Mouse (Mus musculus) midbrain, embryonic 11.5 days (tissue): ENCODE measurements at regions not wholly inside any gene's neighbourhood (a gene's known extent, or its start where the extent isn't known, plus 50 kb on each side); places are given as distances from the start of the nearest gene placed in this dataset.

Source experiments
- ATAC-seq: fragments of 200-750 bp; cut with Nextera tagmentation; 2 replicates; pipeline ENCODE4 v1.8.0; 2017; ENCODE audit warnings: moderate TSS enrichment, moderate library complexity; ENCODE audit not compliant: low FRiP score
- DNase-seq: peaks from one replicate; pipeline ENCODE4 v3.0.0; 2015; ENCODE audit warnings: low spot score; ENCODE audit errors: missing footprints
- H3K27ac ChIP-seq: fragments of 300-500 bp; sonication (generic); 2 replicates; pipeline ENCODE4 v1.5.1; 2014; ENCODE audit warnings: low read depth, low read length
- H3K27me3 ChIP-seq: fragments of 300-500 bp; sonication (generic); 2 replicates; pipeline ENCODE4 v1.6.1; 2014; ENCODE audit warnings: mild to moderate bottlenecking, low read length, moderate library complexity, mixed read lengths; ENCODE audit not compliant: control insufficient read depth, insufficient read depth
- H3K36me3 ChIP-seq: fragments of 300-500 bp; sonication (generic); 2 replicates; pipeline ENCODE4 v1.6.1; 2014; ENCODE audit warnings: mild to moderate bottlenecking, low read length, moderate library complexity, mixed read lengths; ENCODE audit not compliant: control insufficient read depth, insufficient read depth
- H3K4me1 ChIP-seq: fragments of 300-500 bp; sonication (generic); 2 replicates; pipeline ENCODE4 v1.6.1; 2014; ENCODE audit warnings: low read length; ENCODE audit not compliant: control insufficient read depth, insufficient read depth
- H3K4me2 ChIP-seq: fragments of 300-500 bp; sonication (generic); 2 replicates; pipeline ENCODE4 v1.6.1; 2014; ENCODE audit warnings: mild to moderate bottlenecking, moderate library complexity
- H3K4me3 ChIP-seq: fragments of 300-500 bp; sonication (generic); 2 replicates; pipeline ENCODE4 v1.5.1; 2014; ENCODE audit warnings: low read depth, low read length
- H3K9ac ChIP-seq: fragments of 300-500 bp; sonication (generic); 2 replicates; pipeline ENCODE4 v1.6.1; 2014; ENCODE audit warnings: low read length
- H3K9me3 ChIP-seq: fragments of 300-500 bp; sonication (generic); 2 replicates; pipeline ENCODE4 v1.6.1; 2016; ENCODE audit warnings: low read length; ENCODE audit not compliant: control insufficient read depth
- WGBS: fragments of 180-500 bp; shearing (Covaris S2); extraction: QIAGEN DNeasy Blood & Tissue Kit; methylation state at CpG from one replicate; pipeline ENCODE4 v1.1.7; 2014; 5-methylcytosine and 5-hydroxymethylcytosine counted together

DNA sequence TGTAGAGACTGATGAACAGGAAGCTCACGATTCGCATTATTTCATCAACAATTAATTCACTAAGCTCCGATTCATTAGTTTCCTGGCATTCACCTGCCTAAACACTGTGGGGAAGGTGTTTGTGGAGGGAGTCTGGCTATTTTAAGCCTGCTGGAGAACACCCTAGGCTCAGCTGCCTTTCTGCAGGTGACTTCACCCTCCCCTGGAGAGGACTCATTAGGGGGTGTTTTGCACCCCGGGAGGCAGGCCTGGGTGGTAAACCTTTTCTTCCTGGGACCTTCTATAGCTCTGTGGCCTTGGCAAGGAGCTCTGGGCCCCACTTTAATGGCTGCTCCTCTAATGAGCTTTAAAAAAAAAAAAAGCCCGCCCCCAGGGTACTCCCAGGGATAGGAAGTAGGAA is 55.4 kb upstream of the Bnc1 start:
- H3K27ac ChIP-seq, result no peak overlapping the region
- H3K4me1 ChIP-seq, result no peaks in the 10 kb centered on the region
- no peak overlapping the region for H3K4me2 ChIP-seq
- WGBS, result 78% methylated on average over 5 of the region's 5 CpGs
- H3K4me3 ChIP-seq, result no peak overlapping the region
- H3K36me3 ChIP-seq, result no peaks in the 10 kb centered on the region
- H3K27me3 ChIP-seq, result no peaks in the 10 kb centered on the region
- no peak for DNase-seq
- ATAC-seq, result no peak
- H3K9me3 ChIP-seq, result no peaks in the 10 kb centered on the region
- H3K9ac ChIP-seq, result no peak overlapping the region

DNA sequence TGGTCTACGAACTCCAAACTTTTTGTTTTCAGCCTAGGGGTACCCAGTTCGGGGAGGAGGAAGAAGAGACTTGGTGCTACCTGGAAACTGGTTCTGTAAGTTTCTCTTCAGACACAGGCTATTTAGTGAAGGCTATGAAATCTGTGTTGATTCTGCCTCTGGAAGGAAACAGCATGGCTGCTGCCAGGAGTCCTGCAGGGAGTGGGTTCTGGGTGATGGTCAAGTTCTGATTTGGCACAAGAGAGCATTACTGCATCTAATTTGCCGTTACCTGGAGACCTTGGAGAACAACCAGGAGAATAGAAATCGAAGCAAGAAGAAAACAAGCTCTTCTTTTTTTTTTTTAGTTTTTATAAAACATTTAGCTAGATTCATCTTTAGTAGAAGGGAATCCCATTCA is 61.3 kb upstream of the Bnc1 start:
- H3K4me2 ChIP-seq, result no peak overlapping the region
- no peak overlapping the region for H3K9ac ChIP-seq
- ATAC-seq (no peak), DNase-seq (peak; percentile 56)
- H3K9me3 ChIP-seq, result no peaks in the 10 kb centered on the region
- H3K27me3 ChIP-seq, result no peaks in the 10 kb centered on the region
- no peak overlapping the region for H3K27ac ChIP-seq
- peaks cover 14% of the 10 kb centered on the region; the same call in 1 of the 2 replicates for H3K4me1 ChIP-seq
- H3K36me3 ChIP-seq, result no peaks in the 10 kb centered on the region
- no peak overlapping the region for H3K4me3 ChIP-seq
- 87% methylated on average over 4 of the region's 4 CpGs for WGBS

DNA sequence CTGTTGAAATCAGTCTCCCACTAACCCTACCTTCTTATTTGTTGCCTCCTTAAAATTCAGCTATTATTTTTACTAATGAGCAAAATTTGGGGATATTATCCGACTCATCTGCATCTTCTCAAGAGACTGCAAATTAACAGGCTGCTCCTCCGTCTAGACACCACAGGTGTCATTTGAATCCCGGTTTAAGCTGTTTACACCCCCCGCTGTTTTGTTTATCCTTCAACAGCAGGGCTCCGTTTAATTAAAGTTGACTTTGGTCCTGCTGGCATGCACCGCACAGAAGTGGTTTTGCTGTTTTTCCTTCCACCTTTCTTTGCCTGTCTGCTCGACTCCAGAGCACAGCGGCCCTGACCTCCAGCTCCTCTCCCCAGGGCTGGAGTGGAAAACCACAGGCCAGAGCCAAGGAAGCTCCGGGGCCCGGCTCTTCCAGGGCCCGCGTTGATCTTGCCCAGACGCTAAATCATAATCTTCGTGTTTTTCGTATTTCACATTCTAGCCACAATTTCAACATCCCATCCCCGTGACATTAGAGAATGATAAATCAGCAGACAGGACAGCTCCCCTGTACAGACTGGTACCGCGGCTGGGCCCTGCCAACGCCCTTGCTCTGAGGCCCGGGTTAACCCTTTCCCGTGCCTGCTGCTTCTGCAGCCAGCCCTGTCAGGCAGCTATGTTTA is 64.6 kb upstream of the Bnc1 start:
- Histone ChIP-seq H3K4me1 (peaks cover 14% of the 10 kb centered on the region; the same call in 1 of the 2 replicates), H3K27ac (no peak overlapping the region), H3K36me3 (no peaks in the 10 kb centered on the region), H3K4me3 (peak overlapping the region; percentile 13; the same call in 1 of the 2 replicates), H3K9ac (peak overlapping the region; percentile 53), H3K9me3 (no peaks in the 10 kb centered on the region), H3K27me3 (no peaks in the 10 kb centered on the region), H3K4me2 (peak overlapping the region; percentile 45)
- peak; percentile 95 for DNase-seq
- peak; percentile 90 for ATAC-seq
- 1% methylated on average over 21 of the region's 21 CpGs for WGBS

DNA sequence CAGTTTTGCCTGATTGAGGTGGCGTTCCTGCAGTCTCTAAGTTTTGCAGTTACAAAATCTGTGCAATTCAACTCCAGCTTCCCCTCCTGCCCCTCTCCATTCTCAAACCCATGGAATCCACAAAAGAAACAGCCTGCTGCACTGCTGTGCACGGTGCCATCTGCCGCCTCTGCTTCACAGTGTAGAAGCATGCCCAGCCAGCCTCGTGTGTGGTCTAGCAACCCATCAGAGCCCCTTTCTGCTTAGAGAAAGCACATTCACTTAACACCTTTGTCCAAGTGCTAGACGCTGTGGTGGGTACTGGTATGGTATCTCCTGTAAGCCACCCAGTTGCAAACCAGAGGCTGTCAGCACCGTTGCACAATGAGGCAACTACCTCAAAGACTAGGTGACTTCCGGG is 71.3 kb upstream of the Bnc1 start:
- DNase-seq, result peak; percentile 41
- WGBS, result 76% methylated on average over 7 of the region's 7 CpGs
- H3K4me3 ChIP-seq, result no peak overlapping the region
- H3K9ac ChIP-seq, result no peak overlapping the region
- H3K9me3 ChIP-seq, result no peaks in the 10 kb centered on the region
- no peak overlapping the region for H3K27ac ChIP-seq
- ATAC-seq, result no peak
- no peaks in the 10 kb centered on the region for H3K27me3 ChIP-seq
- H3K4me1 ChIP-seq, result no peaks in the 10 kb centered on the region
- no peaks in the 10 kb centered on the region for H3K36me3 ChIP-seq
- H3K4me2 ChIP-seq, result no peak overlapping the region

DNA sequence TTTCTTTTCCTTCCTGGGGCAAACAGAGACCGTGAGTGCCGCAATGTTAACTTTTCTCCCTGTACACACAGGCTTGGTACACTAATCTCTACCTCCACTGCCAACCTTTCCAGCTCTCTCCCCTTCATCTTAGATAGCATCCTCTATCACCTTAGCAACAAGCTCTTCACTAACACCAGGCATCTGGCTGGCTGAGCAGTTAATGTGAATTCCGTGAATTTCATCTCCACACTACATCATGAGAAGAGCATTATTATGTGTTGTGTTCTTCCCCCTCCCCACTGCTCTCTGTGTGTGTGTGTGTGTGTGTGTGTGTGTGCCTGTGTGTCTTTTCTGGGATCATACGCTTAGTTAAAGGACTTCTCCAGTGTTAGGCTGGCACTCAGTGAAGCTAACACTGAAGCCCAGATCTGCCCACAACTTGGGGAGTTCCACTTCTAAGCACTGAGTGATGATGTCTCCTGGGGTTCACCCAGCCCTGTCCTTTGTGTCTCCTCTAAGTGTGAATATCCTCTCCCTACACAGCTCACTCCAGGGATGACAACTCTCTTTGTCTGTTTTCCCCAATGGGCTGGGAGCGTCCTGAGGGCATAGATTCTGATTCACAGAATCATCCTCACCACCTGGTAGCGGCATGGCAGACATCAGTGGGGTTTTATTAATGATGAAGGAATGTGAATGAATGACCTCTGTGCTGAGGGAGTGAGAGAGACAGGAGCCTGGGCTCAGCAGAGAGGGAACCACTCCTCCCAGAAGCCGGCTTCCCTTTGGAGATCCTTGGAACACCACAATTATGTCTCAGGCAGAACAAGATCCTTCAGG is 77.7 kb upstream of the Bnc1 start:
- no peak overlapping the region for H3K4me3 ChIP-seq
- no peaks in the 10 kb centered on the region for H3K27me3 ChIP-seq
- no peaks in the 10 kb centered on the region for H3K4me1 ChIP-seq
- 79% methylated on average over 7 of the region's 7 CpGs for WGBS
- no peak overlapping the region for H3K9ac ChIP-seq
- H3K36me3 ChIP-seq, result no peaks in the 10 kb centered on the region
- no peak overlapping the region for H3K27ac ChIP-seq
- no peak for ATAC-seq
- H3K9me3 ChIP-seq, result no peaks in the 10 kb centered on the region
- DNase-seq, result no peak
- no peak overlapping the region for H3K4me2 ChIP-seq

DNA sequence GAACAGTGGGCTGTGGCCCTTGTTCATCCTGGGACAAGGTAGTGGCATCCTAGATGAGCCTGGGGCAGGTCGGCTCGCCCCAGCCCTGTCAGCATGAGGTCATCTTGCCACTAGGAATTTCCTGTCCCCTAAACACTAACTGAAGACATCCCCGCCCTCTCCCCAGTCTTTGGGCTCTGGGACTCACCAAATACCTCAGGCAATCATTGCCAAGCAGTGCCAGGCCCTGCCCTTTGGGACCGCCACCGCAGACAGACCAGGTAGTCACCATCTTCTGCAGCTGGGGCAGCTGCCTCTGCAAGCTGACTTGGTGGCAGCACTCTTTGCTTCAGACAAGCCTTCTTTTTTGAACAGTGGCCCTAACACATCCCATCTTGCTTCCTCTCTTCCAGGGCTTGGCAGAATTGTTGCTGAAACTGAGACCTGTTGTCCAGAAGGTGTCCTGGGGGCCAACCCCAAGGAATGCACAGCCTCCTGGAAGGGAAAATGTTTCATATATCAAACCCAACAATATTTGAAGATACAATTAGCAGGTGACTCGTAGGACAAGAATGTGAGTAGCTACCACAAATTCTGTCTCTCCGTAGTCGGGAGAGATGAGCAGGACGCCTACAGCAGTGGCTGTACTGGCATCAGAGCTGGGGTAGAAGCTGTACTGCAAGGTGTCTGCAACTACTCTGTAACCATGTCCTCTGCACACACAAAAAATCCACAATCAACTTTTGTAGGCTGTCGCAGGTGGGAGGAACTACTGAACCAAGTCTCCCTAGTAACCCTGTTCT is 79.0 kb upstream of the Bnc1 start:
- no peaks in the 10 kb centered on the region for H3K36me3 ChIP-seq
- no peak overlapping the region for H3K27ac ChIP-seq
- ATAC-seq (no peak), DNase-seq (no peak)
- no peaks in the 10 kb centered on the region for H3K27me3 ChIP-seq
- H3K9ac ChIP-seq, result no peak overlapping the region
- H3K4me3 ChIP-seq, result no peak overlapping the region
- no peaks in the 10 kb centered on the region for H3K9me3 ChIP-seq
- H3K4me1 ChIP-seq, result no peaks in the 10 kb centered on the region
- no peak overlapping the region for H3K4me2 ChIP-seq
- WGBS, result 85% methylated on average over 10 of the region's 10 CpGs

DNA sequence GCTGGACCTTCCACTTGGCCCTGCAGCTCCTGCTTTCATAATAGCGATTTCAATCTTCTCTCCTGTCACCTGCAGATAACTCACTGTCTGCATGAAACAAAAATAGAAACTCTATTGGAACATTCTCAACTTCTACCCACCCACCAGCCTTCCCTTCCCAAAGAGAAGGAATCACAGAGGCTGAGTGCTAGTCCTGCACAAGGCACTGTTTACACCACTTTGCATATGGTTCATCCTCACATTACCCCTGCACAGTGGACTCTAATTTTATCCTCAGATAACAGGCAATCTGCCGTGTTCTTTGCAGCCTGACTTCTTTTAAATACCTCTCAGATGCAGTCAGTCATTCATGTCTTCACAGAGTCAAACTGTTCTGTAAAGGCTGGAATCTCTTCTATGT is 83.3 kb upstream of the Bnc1 start:
- ATAC-seq (no peak), DNase-seq (no peak)
- H3K4me2 ChIP-seq, result no peak overlapping the region
- H3K9me3 ChIP-seq, result no peaks in the 10 kb centered on the region
- H3K4me1 ChIP-seq, result no peaks in the 10 kb centered on the region
- no peak overlapping the region for H3K4me3 ChIP-seq
- no peaks in the 10 kb centered on the region for H3K27me3 ChIP-seq
- 86% methylated on average over 2 of the region's 2 CpGs for WGBS
- H3K36me3 ChIP-seq, result no peaks in the 10 kb centered on the region
- no peak overlapping the region for H3K27ac ChIP-seq
- H3K9ac ChIP-seq, result no peak overlapping the region

DNA sequence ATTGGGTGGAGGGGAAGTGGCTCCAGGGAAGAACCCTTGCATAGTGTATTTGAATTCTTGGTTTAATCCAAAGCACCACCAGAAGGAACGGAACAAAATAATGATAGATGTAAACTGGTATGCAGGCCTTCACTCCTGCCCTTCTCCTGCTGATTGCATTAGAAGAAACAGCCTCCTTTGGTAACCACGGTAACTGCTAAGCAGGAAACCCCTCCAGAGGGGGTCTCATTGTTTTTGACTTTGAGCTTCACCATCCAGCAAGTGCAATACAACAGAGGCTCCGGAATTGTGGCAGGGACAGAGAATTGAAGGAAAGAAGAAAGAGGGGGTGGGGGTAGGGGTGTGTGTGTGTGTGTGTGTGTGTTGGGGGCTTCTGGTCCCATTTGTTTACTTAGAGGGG is 89.8 kb upstream of the Bnc1 start:
- no peaks in the 10 kb centered on the region; the same call in 1 of the 2 replicates for H3K27me3 ChIP-seq
- H3K9me3 ChIP-seq, result no peaks in the 10 kb centered on the region
- DNase-seq (peak; percentile 88), ATAC-seq (peak; percentile 54; the same call in 1 of the 2 replicates)
- H3K36me3 ChIP-seq, result no peaks in the 10 kb centered on the region
- H3K4me1 ChIP-seq, result peaks cover 13% of the 10 kb centered on the region
- H3K4me2 ChIP-seq, result no peak overlapping the region
- no peak overlapping the region for H3K27ac ChIP-seq
- H3K4me3 ChIP-seq, result no peak overlapping the region
- 4% methylated on average over 3 of the region's 3 CpGs for WGBS
- H3K9ac ChIP-seq, result no peak overlapping the region

DNA sequence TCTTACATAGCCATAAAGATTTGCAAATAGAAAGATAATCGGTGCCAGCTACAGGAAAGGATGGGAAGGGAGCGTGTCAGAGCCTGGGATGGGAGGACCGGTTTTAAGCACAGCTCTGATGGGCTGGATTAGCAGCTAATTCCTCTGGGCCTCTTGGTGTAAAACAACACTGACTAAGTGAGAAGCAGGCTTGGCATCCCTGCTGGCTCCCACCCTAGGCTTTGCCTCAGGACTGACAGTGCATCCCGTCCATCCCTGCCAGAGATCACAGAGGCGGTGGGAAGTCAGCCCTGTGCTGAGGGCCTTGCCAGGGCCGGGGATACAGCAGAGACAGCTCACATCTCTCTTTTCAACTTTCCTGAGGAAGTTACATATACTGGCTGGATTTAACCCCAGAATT is 90.8 kb upstream of the Sh3gl3 start:
- no peaks in the 10 kb centered on the region for H3K9me3 ChIP-seq
- H3K27ac ChIP-seq, result no peak overlapping the region
- H3K36me3 ChIP-seq, result no peaks in the 10 kb centered on the region
- no peaks in the 10 kb centered on the region; the same call in 1 of the 2 replicates for H3K27me3 ChIP-seq
- H3K9ac ChIP-seq, result no peak overlapping the region; the same call in 1 of the 2 replicates
- ATAC-seq (no peak), DNase-seq (no peak)
- peaks cover 13% of the 10 kb centered on the region for H3K4me1 ChIP-seq
- no peak overlapping the region for H3K4me3 ChIP-seq
- WGBS, result 17% methylated on average over 6 of the region's 6 CpGs
- H3K4me2 ChIP-seq, result no peak overlapping the region
